Mouse (Mus musculus) spleen, postnatal 0 days (tissue): ENCODE measurements around the gene Pygb. TPM values are rescaled to one million over a fixed set of nuclear protein-coding genes. Genes with fewer than 3 reads are reported as not detected.

Experiments
- polyA plus RNA-seq: library from polyadenylated mRNA; unstranded; fragments of >200 nt; fragmentation: Nextera tagmentation; extraction: Ambion mirVana; gene quantifications from 2 replicates; pipeline ENCODE4 v1.2.1, GENCODE M21; 2015

Pygb gene
- polyA plus RNA-seq = 16.8 and 20.5 TPM in 2 replicates

DNA sequence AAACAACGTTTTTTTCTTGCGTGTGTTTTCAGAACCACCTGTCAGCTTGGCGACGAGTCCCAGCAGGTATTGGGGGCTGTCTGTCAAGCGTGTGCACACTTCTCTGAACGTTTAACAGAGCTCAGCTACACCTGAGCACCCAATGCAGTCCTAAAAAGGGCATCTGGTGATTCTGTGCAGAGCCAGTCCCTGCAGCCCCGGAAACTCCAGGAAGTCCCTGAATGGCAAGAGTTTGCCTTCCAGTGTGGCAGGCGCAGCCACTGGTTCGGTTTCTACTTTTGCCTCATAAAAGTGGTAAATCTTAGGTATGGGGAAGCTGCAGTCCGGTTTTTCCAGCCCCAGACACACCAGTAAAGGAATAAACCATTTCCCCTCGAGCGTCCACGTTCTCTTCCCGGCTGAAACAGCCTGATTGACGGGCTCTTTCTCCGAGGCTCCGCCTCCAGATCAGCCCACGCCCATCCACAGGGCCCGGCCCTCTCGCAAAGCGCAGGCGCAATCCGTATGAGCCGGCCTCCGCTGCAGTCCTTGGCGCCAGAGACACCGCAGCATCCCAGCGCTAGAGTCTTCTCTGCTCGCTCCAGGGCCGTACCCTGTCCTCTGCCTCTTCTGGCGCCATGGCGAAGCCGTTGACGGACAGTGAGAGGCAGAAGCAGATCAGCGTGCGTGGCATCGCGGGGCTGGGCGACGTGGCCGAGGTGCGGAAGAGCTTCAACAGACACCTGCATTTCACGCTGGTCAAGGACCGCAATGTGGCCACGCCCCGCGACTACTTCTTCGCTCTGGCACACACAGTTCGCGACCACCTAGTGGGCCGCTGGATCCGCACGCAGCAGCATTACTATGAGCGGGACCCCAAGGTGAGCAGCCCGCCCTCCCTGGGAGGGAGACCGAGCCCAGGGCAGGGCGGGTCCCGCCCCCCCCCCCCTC, at the start of gene Pygb:
TSS of gene Pygb (plus strand) at position 485 of the 930 bp plus-strand sequence.

DNA sequence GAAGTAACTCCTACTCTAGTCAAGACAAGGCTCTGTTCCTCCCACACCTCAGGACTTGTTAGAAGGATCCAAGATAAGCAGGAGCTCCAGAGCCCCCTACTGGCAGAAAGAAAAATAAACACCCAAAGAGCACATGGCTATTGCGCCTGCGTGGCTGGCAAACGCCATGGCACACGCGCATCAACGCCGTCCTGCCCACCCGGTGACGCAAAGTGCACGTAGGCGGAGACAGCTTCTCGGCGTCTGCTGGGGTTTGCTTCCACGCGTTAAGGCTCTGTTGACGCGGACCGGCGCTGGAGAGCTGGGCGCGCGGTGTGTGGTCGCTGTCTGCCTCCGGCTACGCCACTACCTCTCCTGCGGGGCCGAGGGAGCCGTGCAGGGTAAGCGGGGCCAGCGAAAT, 37.7 kb upstream of the Pygb start, which contains the start of gene Entpd6:
TSS of gene Entpd6 (plus strand) at position 189 of the 400 bp plus-strand sequence.

Other genes with a start within 250 kb of the Pygb start
- gene Cst7, start 216.3 kb upstream of the Pygb start, polyA plus RNA-seq = 15.5 and 22.2 TPM in 2 replicates
- gene Apmap, start 178.2 kb upstream of the Pygb start, polyA plus RNA-seq = 27.8 and 28.9 TPM in 2 replicates
- gene Acss1, start 118.2 kb upstream of the Pygb start, polyA plus RNA-seq = 27.9 and 29.0 TPM in 2 replicates
- not detected in 2 replicates for gene Vsx1, start 97.4 kb upstream of the Pygb start, polyA plus RNA-seq
- gene Entpd6, start 37.7 kb upstream of the Pygb start, polyA plus RNA-seq = 11.0 and 13.3 TPM in 2 replicates
- gene Abhd12, start 118.0 kb downstream of the Pygb start, polyA plus RNA-seq = 24.5 and 32.5 TPM in 2 replicates
- gene Gins1, start 118.7 kb downstream of the Pygb start, polyA plus RNA-seq = 50.1 and 50.5 TPM in 2 replicates